Comparison of ENCODE assay signal across 10 mouse cellular contexts in the genomic region with DNA sequence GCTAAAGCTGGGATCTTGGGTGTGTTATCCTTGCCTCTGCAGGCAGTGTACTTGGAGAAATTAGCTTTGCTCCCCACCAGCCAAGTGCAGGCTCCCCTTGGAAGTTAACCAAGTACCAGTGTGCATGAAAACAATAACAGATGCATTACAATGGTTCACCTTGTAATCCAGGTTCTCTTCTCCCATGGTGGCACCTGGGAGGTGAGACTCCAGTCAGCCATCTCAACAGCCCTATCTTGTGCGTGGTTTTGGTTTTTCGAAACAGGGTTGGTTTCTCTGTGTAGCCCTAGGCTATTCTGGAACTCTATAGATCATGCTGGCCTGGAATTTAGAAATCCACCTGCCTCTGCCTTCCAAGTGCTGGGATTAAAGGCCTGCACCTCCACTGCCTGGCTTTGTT. TPM values are rescaled to one million over a fixed set of nuclear protein-coding genes. Genes with fewer than 3 reads are reported as not detected.
DNase-seq lines count a peak whose midpoint lies in the region; ATAC-seq and TF ChIP-seq lines count a peak whose summit lies in the region.
"Had no signal": no experiment of that assay in that cellular context is flagged by ENCODE, and none has a peak within 500 bp of the region (broad histone marks: within the 10 kb centered on the region; RNA-seq: fewer than 3 reads in every experiment).

No protein-coding gene starts in this region.

- 0 out of 2 replicates have a peak overlapping the region, but pooled peaks have one; percentile 6 for H3K4me2 ChIP-seq in kidney, postnatal 0 days (ENCODE audit: low read length)
- no peak overlapping the region; the same call in 1 of the 2 replicates for H3K4me2 ChIP-seq in heart, embryonic 16.5 days (ENCODE audit: low read depth, low read length)
- H3K4me2 ChIP-seq: forebrain, embryonic 15.5 days; midbrain, embryonic 11.5 days had no signal

- WGBS in kidney, postnatal 0 days, result 83% methylated on average over 2 of the region's 2 CpGs
- 77% methylated on average over 2 of the region's 2 CpGs for WGBS in heart, embryonic 16.5 days

- no peak overlapping the region for H3K27ac ChIP-seq in kidney, postnatal 0 days
- peak overlapping the region; percentile 32 for H3K27ac ChIP-seq in MEL (ENCODE audit: control insufficient read depth, low read depth, low read length)
- H3K27ac ChIP-seq in heart, embryonic 16.5 days (ENCODE audit: low read length), result peak overlapping the region; percentile 95
- H3K27ac ChIP-seq: forebrain, embryonic 15.5 days had no signal

- no peak for TF ChIP-seq EP300 in MEL (IDR thresholded peaks at IDR 0.05; ENCODE audit: low read depth in 1 of 2, low read length in 2 of 2)

- peaks cover 17% of the 10 kb centered on the region; the same call in 1 of the 2 replicates for H3K36me3 ChIP-seq in kidney, postnatal 0 days (ENCODE audit: insufficient read depth, low read length)
- H3K36me3 ChIP-seq in MEL (ENCODE audit: control insufficient read depth in 1 of 2, insufficient read depth in 2 of 2, low read length in 2 of 2), result peaks cover 46 to 69% of the 10 kb centered on the region in 2 experiments
- peaks cover 29% of the 10 kb centered on the region for H3K36me3 ChIP-seq in heart, embryonic 16.5 days (ENCODE audit: control insufficient read depth, insufficient read depth)

- no peak for TF ChIP-seq RAD21 in MEL (IDR thresholded peaks at IDR 0.05; ENCODE audit: low read depth, low read length)

- H3K4me3 ChIP-seq in kidney, postnatal 0 days (replicated peaks; ENCODE audit: low read depth, low read length), result no peak overlapping the region
- H3K4me3 ChIP-seq in MEL (ENCODE audit: control insufficient read depth in 1 of 2, insufficient read depth in 1 of 2, low read depth in 2 of 2, low read length in 2 of 2), result no peak overlapping the region
- no peak overlapping the region for H3K4me3 ChIP-seq in heart, embryonic 16.5 days (ENCODE audit: low read length)
- H3K4me3 ChIP-seq: forebrain, embryonic 15.5 days had no signal

- H3K79me2 ChIP-seq in MEL (ENCODE audit: control insufficient read depth, insufficient read depth, low read length, poor library complexity), result peaks cover 85% of the 10 kb centered on the region

- no peak overlapping the region for H3K9ac ChIP-seq in kidney, postnatal 0 days (ENCODE audit: low read depth, low read length)
- no peak overlapping the region for H3K9ac ChIP-seq in MEL (ENCODE audit: control insufficient read depth, low read depth, low read length, poor library complexity, severe bottlenecking)
- H3K9ac ChIP-seq in heart, embryonic 16.5 days (ENCODE audit: low read length), result no peak overlapping the region
- H3K9ac ChIP-seq: forebrain, embryonic 15.5 days had no signal

- H3K27me3 ChIP-seq in kidney, postnatal 0 days (ENCODE audit: insufficient read depth, low read length), result no peaks in the 10 kb centered on the region
- no peaks in the 10 kb centered on the region for H3K27me3 ChIP-seq in MEL (ENCODE audit: control insufficient read depth in 1 of 2, insufficient read depth in 2 of 2, low read length in 2 of 2)
- no peaks in the 10 kb centered on the region for H3K27me3 ChIP-seq in heart, embryonic 16.5 days (ENCODE audit: control insufficient read depth, insufficient read depth, low read length)
- H3K27me3 ChIP-seq: forebrain, embryonic 15.5 days had no signal

- DNase-seq in kidney, postnatal 0 days (ENCODE audit: low spot score), result no peak
- no peak for DNase-seq in kidney, adult 18-20 months
- no peak for DNase-seq in MEL (ENCODE audit: low read depth, low spot score)
- peak; percentile 41 for DNase-seq in naive thymus-derived CD4-positive, alpha-beta T cell, adult 2 months (ENCODE audit: low read depth)
- no peak for DNase-seq in cerebellum, postnatal 4 days (ENCODE audit: low spot score in 2 of 2)
- DNase-seq in cerebellum, postnatal 10 days, result no peak
- DNase-seq: right cerebral cortex, postnatal 25 days had no signal

- ATAC-seq in kidney, postnatal 0 days (replicated peaks; ENCODE audit: low FRiP score, low read depth), result no peak
- ATAC-seq in heart, embryonic 16.5 days (replicated peaks; ENCODE audit: extremely low read depth, insufficient read depth, low FRiP score), result no peak
- ATAC-seq: forebrain, embryonic 15.5 days had no signal

- H3K9me3 ChIP-seq in kidney, postnatal 0 days (replicated peaks; ENCODE audit: low read length), result no peaks in the 10 kb centered on the region
- no peaks in the 10 kb centered on the region for H3K9me3 ChIP-seq in MEL (replicated peaks; ENCODE audit: insufficient read depth, low read length)
- no peaks in the 10 kb centered on the region for H3K9me3 ChIP-seq in heart, embryonic 16.5 days (replicated peaks; ENCODE audit: control insufficient read depth, low read length)
- H3K9me3 ChIP-seq: forebrain, embryonic 15.5 days had no signal

- H3K4me1 ChIP-seq in kidney, postnatal 0 days (replicated peaks; ENCODE audit: insufficient read depth, low read length), result peaks cover 44% of the 10 kb centered on the region
- H3K4me1 ChIP-seq in MEL (ENCODE audit: control insufficient read depth in 1 of 2, insufficient read depth in 2 of 2, low read length in 2 of 2), result peaks cover 45 to 55% of the 10 kb centered on the region in 2 experiments
- H3K4me1 ChIP-seq in heart, embryonic 16.5 days (ENCODE audit: control insufficient read depth, insufficient read depth, low read length), result peaks cover 70% of the 10 kb centered on the region

- no peak for TF ChIP-seq POLR2A in MEL (IDR thresholded peaks at IDR 0.05; ENCODE audit: control insufficient read depth in 1 of 2, insufficient read depth in 1 of 2, low read depth in 1 of 2, low read length in 2 of 2, poor library complexity in 1 of 2)

- no peak for TF ChIP-seq CTCF in kidney, postnatal 0 days (IDR thresholded peaks at IDR 0.05; ENCODE audit: low read depth)
- TF ChIP-seq CTCF in MEL (IDR thresholded peaks at IDR 0.05 in 2 of 3, conservative IDR thresholded peaks at IDR 0.05 in 1 of 3; ENCODE audit: control insufficient read depth in 1 of 3, insufficient read depth in 1 of 3, low read depth in 2 of 3, low read length in 3 of 3, poor library complexity in 1 of 3, severe bottlenecking in 1 of 3), result no peak

TF ChIP-seq in MEL, 35 proteins besides CTCF, POLR2A, EP300 and RAD21:
- TF ChIP-seq E2F4 (IDR thresholded peaks at IDR 0.05; ENCODE audit: borderline replicate concordance, low read depth, low read length), result no peak
- no peak for TF ChIP-seq MYB (IDR thresholded peaks at IDR 0.05; ENCODE audit: low read depth, low read length)
- TF ChIP-seq ZKSCAN1 (IDR thresholded peaks at IDR 0.05; ENCODE audit: low read depth, low read length), result no peak
- TF ChIP-seq ZC3H11A (IDR thresholded peaks at IDR 0.05; ENCODE audit: low read depth, low read length), result no peak
- no peak for TF ChIP-seq ZMIZ1 (IDR thresholded peaks at IDR 0.05; ENCODE audit: low read depth, low read length)
- TF ChIP-seq UBTF (IDR thresholded peaks at IDR 0.05; ENCODE audit: borderline replicate concordance, insufficient read depth, low read depth, low read length), result no peak
- no peak for TF ChIP-seq USF1 (IDR thresholded peaks at IDR 0.05; ENCODE audit: low read depth, low read length)
- no peak for TF ChIP-seq GATA1 (IDR thresholded peaks at IDR 0.05; ENCODE audit: low read depth, low read length)
- no peak for TF ChIP-seq ELF1 (IDR thresholded peaks at IDR 0.05; ENCODE audit: low read depth, low read length)
- no peak for TF ChIP-seq MYC (IDR thresholded peaks at IDR 0.05; ENCODE audit: low read depth, low read length)
- no peak for TF ChIP-seq MAFK (IDR thresholded peaks at IDR 0.05; ENCODE audit: borderline replicate concordance, low read depth, low read length)
- TF ChIP-seq USF2 (IDR thresholded peaks at IDR 0.05; ENCODE audit: borderline replicate concordance in 1 of 2, insufficient read depth in 1 of 2, low read depth in 1 of 2, low read length in 2 of 2), result no peak
- no peak for TF ChIP-seq CHD1 (IDR thresholded peaks at IDR 0.05; ENCODE audit: low read depth, low read length)
- TF ChIP-seq TCF12 (IDR thresholded peaks at IDR 0.05; ENCODE audit: low read depth, low read length), result no peak
- TF ChIP-seq MAX (IDR thresholded peaks at IDR 0.05; ENCODE audit: low read length), result no peak
- TF ChIP-seq TBP (IDR thresholded peaks at IDR 0.05; ENCODE audit: low read depth, low read length), result no peak
- no peak for TF ChIP-seq JUND (IDR thresholded peaks at IDR 0.05; ENCODE audit: low read depth, low read length)
- TF ChIP-seq KAT2A (conservative IDR thresholded peaks at IDR 0.05; ENCODE audit: low read depth, low read length), result no peak
- no peak for TF ChIP-seq HCFC1 (IDR thresholded peaks at IDR 0.05; ENCODE audit: low read depth, low read length)
- TF ChIP-seq CHD2 (IDR thresholded peaks at IDR 0.05; ENCODE audit: low read length), result no peak

RNA-seq across cellular contexts. Expression of gene Mcl1, which starts 4.9 kb away (rescaled TPM):
- polyA plus RNA-seq in kidney, postnatal 0 days (2015; fragmentation: Nextera tagmentation; extraction: Ambion mirVana), result 60.9 and 70.2 TPM in 2 replicates
- total RNA-seq in MEL (2012; rRNA removed), result 140 and 142 TPM in 2 replicates
- 100 to 1,000 TPM; 156 to 211 TPM for polyA plus RNA-seq in MEL (2012; ENCODE audit: insufficient read depth in 1 of 2, insufficient read length in 2 of 2, low read depth in 1 of 2, low replicate concordance in 2 of 2, missing spikeins in 1 of 2)
- 31.9 and 38.3 TPM in 2 replicates for polyA plus RNA-seq in heart, embryonic 16.5 days (2015; fragmentation: Nextera tagmentation; extraction: Ambion mirVana)

RNA-seq across cellular contexts. Expression of gene Adamtsl4, which starts 24.2 kb away (rescaled TPM):
- polyA plus RNA-seq in kidney, postnatal 0 days (2015; fragmentation: Nextera tagmentation; extraction: Ambion mirVana), result 3.6 TPM in 2 replicates
- 0.03 and 0.27 TPM in 2 replicates for total RNA-seq in MEL (2012; rRNA removed)
- under 1 TPM in 1 of 2 experiments, not detected in 1; 0.88 TPM for polyA plus RNA-seq in MEL (2012; ENCODE audit: insufficient read depth in 1 of 2, insufficient read length in 2 of 2, low read depth in 1 of 2, low replicate concordance in 2 of 2, missing spikeins in 1 of 2)
- polyA plus RNA-seq in heart, embryonic 16.5 days (2015; fragmentation: Nextera tagmentation; extraction: Ambion mirVana), result 8.5 and 13.7 TPM in 2 replicates

RNA-seq across cellular contexts. Expression of gene Ensa, which starts 38.7 kb away (rescaled TPM):
- polyA plus RNA-seq in kidney, postnatal 0 days (2015; fragmentation: Nextera tagmentation; extraction: Ambion mirVana), result 53.8 and 57.3 TPM in 2 replicates
- 68.5 and 85.2 TPM in 2 replicates for total RNA-seq in MEL (2012; rRNA removed)
- 10 to 100 TPM in 1 of 2 experiments, not detected in 1; 90.5 TPM for polyA plus RNA-seq in MEL (2012; ENCODE audit: insufficient read depth in 1 of 2, insufficient read length in 2 of 2, low read depth in 1 of 2, low replicate concordance in 2 of 2, missing spikeins in 1 of 2)
- polyA plus RNA-seq in heart, embryonic 16.5 days (2015; fragmentation: Nextera tagmentation; extraction: Ambion mirVana), result 51.1 and 53.0 TPM in 2 replicates
